Mouse (Mus musculus): Measurements from ENCODE around the gene Ssu72. TPM values are rescaled to one million over a fixed set of nuclear protein-coding genes. Genes with fewer than 3 reads are reported as not detected.

Ssu72 gene
- polyA plus RNA-seq, 1 experiment from 2014 or later: 145 TPM

DNA sequence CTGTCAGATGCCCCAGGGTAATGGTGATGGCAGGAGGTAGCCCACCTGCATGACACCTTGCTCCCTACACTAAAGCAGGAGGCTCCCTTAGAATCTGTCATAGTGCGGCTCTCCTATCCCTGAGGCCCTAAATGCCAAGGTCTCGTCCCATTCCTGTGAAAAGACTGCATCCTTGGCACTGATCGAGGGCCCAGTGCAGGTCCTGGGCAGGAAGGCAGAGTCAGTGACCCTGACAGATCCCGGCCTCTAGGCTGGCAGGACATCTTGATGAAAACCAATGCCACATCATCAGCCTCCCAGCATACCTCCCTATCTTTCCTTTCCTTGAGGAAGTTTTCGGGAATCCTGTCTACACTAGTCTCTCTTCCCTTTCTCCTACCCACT lies 64.9 kb downstream of the Ssu72 start:
- no peaks in the 10 kb centered on the region for H3K27me3 ChIP-seq (ENCODE audit: control insufficient read depth, insufficient read depth, low read length)
- H3K9me3 ChIP-seq (ENCODE audit: control insufficient read depth, low read depth, low read length): no peaks in the 10 kb centered on the region
- no peaks in the 10 kb centered on the region for H3K36me3 ChIP-seq (ENCODE audit: control insufficient read depth, insufficient read depth, low read length)
- WGBS: 64% methylated on average over 5 of the region's 5 CpGs
- H3K4me1 ChIP-seq (ENCODE audit: control insufficient read depth, insufficient read depth, low read length): peaks cover 16% of the 10 kb centered on the region; the same call in 1 of the 2 replicates
- peak overlapping the region; percentile 47 for H3K4me3 ChIP-seq (ENCODE audit: low read depth, low read length)
- ATAC-seq (ENCODE audit: insufficient number of reproducible peaks, insufficient read depth, low FRiP score, low read depth): no peak
- 0 out of 2 replicates have a peak overlapping the region, but pooled peaks have one; percentile 47 for H3K9ac ChIP-seq (replicated peaks; ENCODE audit: low read depth, low read length)
- peak overlapping the region; percentile 69 for H3K4me2 ChIP-seq (replicated peaks; ENCODE audit: low read depth, low read length)
- H3K27ac ChIP-seq (ENCODE audit: low read length): no peak overlapping the region; the same call in 1 of the 2 replicates

DNA sequence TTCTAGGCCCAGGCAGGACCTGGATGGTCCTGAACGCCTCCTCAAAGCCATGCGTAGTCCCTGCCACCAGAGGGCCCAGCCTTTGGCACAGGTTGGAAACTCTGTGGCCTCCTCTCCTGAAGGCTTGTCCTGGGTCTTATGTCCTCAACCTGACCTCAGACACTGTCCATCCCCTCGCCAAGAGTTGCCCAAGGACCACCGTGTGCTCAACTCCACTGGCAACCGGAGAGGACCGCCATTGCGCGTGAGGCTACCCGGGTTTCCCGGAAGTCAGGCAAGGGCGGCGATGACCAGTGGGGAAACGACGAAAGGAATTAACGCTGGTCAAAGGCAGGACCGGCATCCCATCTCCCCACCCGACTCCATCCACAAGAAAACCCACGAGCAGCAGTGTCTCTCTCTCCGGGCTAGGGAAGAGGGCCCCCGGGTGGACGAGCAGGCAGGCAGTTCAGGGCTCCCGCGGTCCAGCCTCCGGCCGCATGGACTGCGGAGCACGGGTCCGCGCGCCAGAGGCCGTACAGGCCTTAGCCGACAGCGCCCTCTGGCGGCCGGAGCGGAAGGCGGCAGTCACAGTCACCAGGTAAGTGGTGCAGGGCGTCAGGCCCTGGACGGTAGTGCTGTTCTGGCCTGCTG lies 65.4 kb downstream of the Ssu72 start:
- H3K4me2 ChIP-seq (replicated peaks; ENCODE audit: low read depth, low read length): peak overlapping the region; percentile 69
- H3K4me1 ChIP-seq (ENCODE audit: control insufficient read depth, insufficient read depth, low read length): peaks cover 19% of the 10 kb centered on the region; the same call in 1 of the 2 replicates
- H3K27me3 ChIP-seq (ENCODE audit: control insufficient read depth, insufficient read depth, low read length): no peaks in the 10 kb centered on the region
- no peaks in the 10 kb centered on the region for H3K36me3 ChIP-seq (ENCODE audit: control insufficient read depth, insufficient read depth, low read length)
- peak; percentile 90 for ATAC-seq (ENCODE audit: insufficient number of reproducible peaks, insufficient read depth, low FRiP score, low read depth)
- no peaks in the 10 kb centered on the region for H3K9me3 ChIP-seq (ENCODE audit: control insufficient read depth, low read depth, low read length)
- H3K27ac ChIP-seq (ENCODE audit: low read length): peak overlapping the region; percentile 56
- WGBS: under 1% methylated on average over 39 of the region's 39 CpGs
- peak overlapping the region; percentile 47 for H3K9ac ChIP-seq (replicated peaks; ENCODE audit: low read depth, low read length)
- H3K4me3 ChIP-seq (ENCODE audit: low read depth, low read length): peak overlapping the region; percentile 47

DNA sequence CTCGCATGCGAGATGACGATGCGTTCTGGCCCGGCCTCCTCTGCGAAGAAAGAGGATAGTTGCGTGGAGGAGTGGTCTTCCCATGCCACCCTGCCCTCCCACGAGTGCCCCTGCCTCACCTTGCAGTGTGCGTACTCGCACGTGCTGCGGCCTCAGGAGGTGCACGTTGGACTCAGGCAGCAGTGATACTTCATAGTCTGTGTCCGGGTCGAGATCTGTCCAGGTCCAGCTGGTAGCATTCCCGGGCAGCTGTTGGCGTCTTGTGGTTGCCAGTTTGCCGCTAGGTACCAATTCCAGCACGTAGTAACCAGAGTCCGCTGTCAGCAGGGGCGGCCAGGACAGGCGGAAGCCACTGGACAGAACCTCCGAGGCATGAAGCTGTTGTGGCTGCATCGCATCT lies 66.0 kb downstream of the Ssu72 start:
- ATAC-seq (ENCODE audit: insufficient number of reproducible peaks, insufficient read depth, low FRiP score, low read depth): 0 out of 2 replicates have a peak, but pooled peaks have one; percentile 1
- H3K27me3 ChIP-seq (ENCODE audit: control insufficient read depth, insufficient read depth, low read length): no peaks in the 10 kb centered on the region
- H3K4me1 ChIP-seq (ENCODE audit: control insufficient read depth, insufficient read depth, low read length): peaks cover 25% of the 10 kb centered on the region; the same call in 1 of the 2 replicates
- H3K27ac ChIP-seq (ENCODE audit: low read length): no peak overlapping the region
- no peaks in the 10 kb centered on the region for H3K9me3 ChIP-seq (ENCODE audit: control insufficient read depth, low read depth, low read length)
- peak overlapping the region; percentile 47 for H3K4me3 ChIP-seq (ENCODE audit: low read depth, low read length)
- H3K9ac ChIP-seq (replicated peaks; ENCODE audit: low read depth, low read length): peak overlapping the region; percentile 47
- H3K36me3 ChIP-seq (ENCODE audit: control insufficient read depth, insufficient read depth, low read length): no peaks in the 10 kb centered on the region
- peak overlapping the region; percentile 69 for H3K4me2 ChIP-seq (replicated peaks; ENCODE audit: low read depth, low read length)
- 42% methylated on average over 24 of the region's 24 CpGs for WGBS

DNA sequence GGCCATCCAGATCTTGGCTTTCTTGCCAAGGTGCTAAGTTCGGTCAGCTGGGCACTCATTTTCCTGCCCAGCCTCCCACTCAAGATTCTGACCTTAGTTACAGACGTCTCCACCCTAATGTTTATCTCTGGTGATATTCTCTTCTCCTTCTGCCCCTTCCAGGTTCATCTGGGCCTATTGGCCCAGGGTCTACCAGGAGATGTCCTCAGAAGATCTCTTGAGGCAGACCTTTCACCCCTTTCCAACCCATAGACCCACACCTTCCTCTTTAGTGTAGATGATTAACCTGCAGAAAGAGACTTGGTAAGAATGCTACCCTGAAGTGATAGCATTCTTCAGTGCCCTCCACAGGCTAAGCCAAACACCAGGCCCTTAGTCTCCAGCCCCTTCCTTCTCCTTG lies 67.1 kb downstream of the Ssu72 start:
- no peak overlapping the region for H3K4me2 ChIP-seq (replicated peaks; ENCODE audit: low read depth, low read length)
- no peak overlapping the region for H3K9ac ChIP-seq (replicated peaks; ENCODE audit: low read depth, low read length)
- ATAC-seq (ENCODE audit: insufficient number of reproducible peaks, insufficient read depth, low FRiP score, low read depth): no peak
- peaks cover 25% of the 10 kb centered on the region; the same call in 1 of the 2 replicates for H3K4me1 ChIP-seq (ENCODE audit: control insufficient read depth, insufficient read depth, low read length)
- H3K27ac ChIP-seq (ENCODE audit: low read length): no peak overlapping the region
- 78% methylated on average over 2 of the region's 2 CpGs for WGBS
- H3K9me3 ChIP-seq (ENCODE audit: control insufficient read depth, low read depth, low read length): no peaks in the 10 kb centered on the region
- no peaks in the 10 kb centered on the region for H3K27me3 ChIP-seq (ENCODE audit: control insufficient read depth, insufficient read depth, low read length)
- no peaks in the 10 kb centered on the region for H3K36me3 ChIP-seq (ENCODE audit: control insufficient read depth, insufficient read depth, low read length)
- H3K4me3 ChIP-seq (ENCODE audit: low read depth, low read length): no peak overlapping the region

DNA sequence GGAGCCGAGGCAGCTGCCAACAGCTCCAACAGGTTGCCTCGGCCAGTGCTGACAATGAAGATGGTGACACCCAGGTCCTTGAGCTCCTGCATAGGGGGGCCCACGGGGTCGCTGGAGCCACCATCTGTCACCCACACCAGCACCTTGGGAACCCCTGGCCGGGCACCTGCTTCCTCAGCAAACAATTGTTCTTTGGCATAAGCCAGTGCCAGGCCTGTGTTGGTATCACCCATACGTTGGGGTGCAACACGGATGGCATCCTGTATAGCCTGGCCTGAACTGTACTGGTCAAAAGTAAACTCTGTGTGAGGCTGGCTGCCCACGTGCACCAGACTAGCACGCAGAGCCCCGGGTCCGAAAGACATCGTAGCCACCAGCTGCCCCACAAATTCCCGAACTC lies 68.2 kb downstream of the Ssu72 start:
- Histone ChIP-seq H3K27me3 (ENCODE audit: control insufficient read depth, insufficient read depth, low read length) (no peaks in the 10 kb centered on the region), H3K4me2 (replicated peaks; ENCODE audit: low read depth, low read length) (no peak overlapping the region), H3K9ac (replicated peaks; ENCODE audit: low read depth, low read length) (no peak overlapping the region), H3K27ac (ENCODE audit: low read length) (no peak overlapping the region), H3K36me3 (ENCODE audit: control insufficient read depth, insufficient read depth, low read length) (no peaks in the 10 kb centered on the region), H3K4me1 (ENCODE audit: control insufficient read depth, insufficient read depth, low read length) (peaks cover 25% of the 10 kb centered on the region; the same call in 1 of the 2 replicates), H3K9me3 (ENCODE audit: control insufficient read depth, low read depth, low read length) (no peaks in the 10 kb centered on the region), H3K4me3 (ENCODE audit: low read depth, low read length) (no peak overlapping the region)
- WGBS: 88% methylated on average over 13 of the region's 13 CpGs
- ATAC-seq (ENCODE audit: insufficient number of reproducible peaks, insufficient read depth, low FRiP score, low read depth): no peak

DNA sequence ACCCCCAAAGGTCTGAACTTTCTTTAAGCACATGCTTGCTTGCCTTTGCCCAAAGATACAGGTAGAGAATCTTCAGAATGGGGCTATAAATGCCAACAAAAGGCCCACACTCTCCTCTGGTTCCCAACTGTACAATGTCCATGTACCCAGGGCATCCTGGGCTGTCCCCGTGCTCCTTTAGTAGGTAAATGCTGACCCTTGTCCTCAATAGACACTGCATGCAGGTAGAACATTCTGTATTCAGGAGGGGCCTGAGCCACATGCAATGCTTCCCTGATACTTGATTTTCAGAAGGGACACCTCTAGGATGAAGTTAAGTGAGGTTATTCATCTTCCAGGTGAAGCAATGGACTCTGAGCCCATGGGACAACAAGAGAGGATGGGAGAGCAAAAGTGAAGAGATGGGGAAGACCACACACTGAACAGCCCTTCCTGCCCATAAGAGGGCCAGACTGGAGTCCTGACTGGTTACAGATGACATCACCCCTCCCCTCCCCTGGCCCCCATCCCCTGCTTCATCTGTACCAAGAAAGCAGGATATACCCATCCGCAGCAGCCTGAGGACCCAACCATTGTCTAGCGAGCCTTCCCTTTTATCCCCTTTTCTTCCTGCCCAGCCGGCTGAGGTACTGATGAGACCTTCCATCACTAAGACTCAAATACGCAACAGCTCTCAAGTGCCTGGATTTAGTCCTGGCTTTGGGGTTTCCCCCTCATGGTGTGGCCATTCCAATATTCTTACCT lies 68.9 kb downstream of the Ssu72 start:
- no peak for ATAC-seq (ENCODE audit: insufficient number of reproducible peaks, insufficient read depth, low FRiP score, low read depth)
- H3K27ac ChIP-seq (ENCODE audit: low read length): peak overlapping the region; percentile 52; the same call in 1 of the 2 replicates
- H3K4me3 ChIP-seq (ENCODE audit: low read depth, low read length): peak overlapping the region; percentile 37
- peak overlapping the region; percentile 80 for H3K4me2 ChIP-seq (replicated peaks; ENCODE audit: low read depth, low read length)
- H3K9me3 ChIP-seq (ENCODE audit: control insufficient read depth, low read depth, low read length): no peaks in the 10 kb centered on the region
- no peaks in the 10 kb centered on the region for H3K27me3 ChIP-seq (ENCODE audit: control insufficient read depth, insufficient read depth, low read length)
- H3K9ac ChIP-seq (replicated peaks; ENCODE audit: low read depth, low read length): 0 out of 2 replicates have a peak overlapping the region, but pooled peaks have one; percentile 25
- 32% methylated on average over 5 of the region's 5 CpGs for WGBS
- H3K36me3 ChIP-seq (ENCODE audit: control insufficient read depth, insufficient read depth, low read length): no peaks in the 10 kb centered on the region
- H3K4me1 ChIP-seq (ENCODE audit: control insufficient read depth, insufficient read depth, low read length): peaks cover 25% of the 10 kb centered on the region; the same call in 1 of the 2 replicates

DNA sequence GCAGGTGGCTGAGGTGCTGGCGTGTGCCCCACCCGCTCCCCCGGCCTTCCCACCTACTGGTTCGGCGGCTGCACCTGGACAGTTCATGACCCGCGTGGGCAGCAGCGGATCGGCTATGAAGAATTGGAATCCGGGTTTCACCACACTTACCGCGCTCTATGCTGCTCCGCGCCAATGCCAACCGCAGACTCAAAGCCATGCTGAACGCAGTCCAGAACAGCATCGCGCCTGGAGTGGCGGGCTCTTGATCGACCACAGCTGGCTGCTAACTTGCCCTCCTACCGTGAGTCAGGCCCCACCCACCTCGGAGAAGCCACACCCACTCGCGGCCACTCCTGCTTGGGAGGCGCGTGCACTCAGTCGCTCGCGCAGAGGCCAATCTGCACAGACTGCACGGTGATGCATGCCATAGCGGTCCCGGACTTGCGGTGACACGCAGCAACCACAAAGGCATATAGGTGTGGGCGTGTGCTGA lies 69.7 kb downstream of the Ssu72 start, which contains the start of gene Vwa1:
TSS of gene Vwa1 (minus strand) at position 419 of the 475 bp plus-strand sequence.
- peak within 1 kb of the TSS; percentile 89 for H3K27ac ChIP-seq (ENCODE audit: low read length)

DNA sequence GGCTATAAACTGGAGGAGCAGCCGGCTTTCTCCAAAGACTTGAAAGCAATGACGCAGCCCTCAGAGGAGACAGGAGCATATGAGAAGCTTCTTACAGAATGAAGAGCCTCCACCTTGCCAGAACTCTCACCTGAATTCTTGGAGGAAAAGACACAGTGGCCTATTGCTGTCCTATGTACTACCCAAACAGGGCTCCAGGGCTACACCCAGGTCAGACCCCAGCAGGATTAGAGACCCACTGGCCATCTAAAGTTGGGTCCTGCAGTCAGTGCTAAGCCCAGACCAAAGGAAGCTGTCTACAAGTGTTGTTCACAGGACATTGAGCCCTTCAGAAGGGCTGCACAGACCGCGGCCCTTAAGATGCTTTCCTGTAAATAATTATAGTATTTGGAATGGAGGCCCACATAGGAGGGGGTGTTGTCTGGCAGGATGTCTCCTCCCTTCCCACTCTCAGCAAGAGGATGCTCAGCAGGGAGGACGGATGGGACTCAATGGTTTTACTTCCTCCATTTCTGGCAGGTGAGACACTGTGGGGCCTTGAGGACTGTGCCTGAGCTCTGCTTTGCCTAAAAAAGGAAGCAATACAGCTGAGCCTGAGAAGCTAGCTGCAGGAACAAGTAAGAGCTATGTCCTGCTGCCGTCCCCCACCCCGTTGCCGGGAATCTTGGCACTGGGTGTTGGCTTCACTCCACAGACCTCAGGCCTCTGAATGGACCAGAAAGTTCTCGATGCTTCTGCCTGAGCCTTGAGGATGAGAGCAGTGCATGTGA lies 70.6 kb downstream of the Ssu72 start:
- H3K36me3 ChIP-seq (ENCODE audit: control insufficient read depth, insufficient read depth, low read length): no peaks in the 10 kb centered on the region
- 45% methylated on average over 9 of the region's 9 CpGs for WGBS
- no peaks in the 10 kb centered on the region for H3K9me3 ChIP-seq (ENCODE audit: control insufficient read depth, low read depth, low read length)
- H3K9ac ChIP-seq (replicated peaks; ENCODE audit: low read depth, low read length): no peak overlapping the region
- H3K4me2 ChIP-seq (replicated peaks; ENCODE audit: low read depth, low read length): peak overlapping the region; percentile 80
- peaks cover 15% of the 10 kb centered on the region; the same call in 1 of the 2 replicates for H3K4me1 ChIP-seq (ENCODE audit: control insufficient read depth, insufficient read depth, low read length)
- ATAC-seq (ENCODE audit: insufficient number of reproducible peaks, insufficient read depth, low FRiP score, low read depth): no peak
- H3K27me3 ChIP-seq (ENCODE audit: control insufficient read depth, insufficient read depth, low read length): no peaks in the 10 kb centered on the region
- H3K4me3 ChIP-seq (ENCODE audit: low read depth, low read length): peak overlapping the region; percentile 37; the same call in 1 of the 2 replicates
- H3K27ac ChIP-seq (ENCODE audit: low read length): peak overlapping the region; percentile 89

More for the DNA sequence above, 69.7 kb downstream of the Ssu72 start, which contains the start of gene Vwa1:
- peak within 1 kb of the TSS; percentile 80 for H3K4me2 ChIP-seq (replicated peaks; ENCODE audit: low read depth, low read length)
- no peaks in the 10 kb centered on the region for H3K27me3 ChIP-seq (ENCODE audit: control insufficient read depth, insufficient read depth, low read length)
- H3K9me3 ChIP-seq (ENCODE audit: control insufficient read depth, low read depth, low read length): no peaks in the 10 kb centered on the region
- WGBS: 2% methylated on average over 35 of the region's 35 CpGs
- 0 out of 2 replicates have a peak within 1 kb of the TSS, but pooled peaks have one; percentile 30 for H3K9ac ChIP-seq (replicated peaks; ENCODE audit: low read depth, low read length)
- H3K4me1 ChIP-seq (ENCODE audit: control insufficient read depth, insufficient read depth, low read length): peaks cover 22% of the 10 kb centered on the region; the same call in 1 of the 2 replicates
- no peaks in the 10 kb centered on the region for H3K36me3 ChIP-seq (ENCODE audit: control insufficient read depth, insufficient read depth, low read length)
- peak; percentile 82 for ATAC-seq (ENCODE audit: insufficient number of reproducible peaks, insufficient read depth, low FRiP score, low read depth)
- H3K4me3 ChIP-seq (ENCODE audit: low read depth, low read length): peak within 1 kb of the TSS; percentile 37
